Mouse (Mus musculus): ENCODE measurements around the gene Olfr698.
"Not testable (repeated sequence)": the region's sequence is repeated elsewhere in the genome, so short reads cannot be mapped to it uniquely, and the experiment has no call there.

Gene Olfr698

DNA sequence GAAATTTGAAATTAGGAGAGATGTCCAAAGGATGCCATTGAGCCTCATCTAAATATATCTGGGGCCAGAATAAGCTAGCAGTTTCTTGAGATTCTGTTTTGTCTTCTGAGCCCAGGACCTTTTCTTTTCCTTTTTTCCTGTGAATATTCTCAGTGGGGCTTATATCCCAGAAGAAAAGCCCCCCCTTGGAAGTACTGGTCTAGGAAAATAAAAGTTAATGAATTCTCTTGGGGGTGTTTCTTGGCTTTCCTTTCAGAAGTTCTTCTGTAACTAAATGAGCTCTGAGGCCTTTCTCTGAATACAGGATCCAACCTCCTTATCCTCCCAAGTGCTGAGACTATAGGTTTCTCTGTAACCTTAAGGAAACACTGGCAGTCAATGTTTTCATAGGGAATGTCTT lies at the start of gene Olfr698:
Gene Olfr698, minus strand, starts transcription at position 101 of the 400 bp plus-strand sequence.
- no peak for DNase-seq

DNA sequence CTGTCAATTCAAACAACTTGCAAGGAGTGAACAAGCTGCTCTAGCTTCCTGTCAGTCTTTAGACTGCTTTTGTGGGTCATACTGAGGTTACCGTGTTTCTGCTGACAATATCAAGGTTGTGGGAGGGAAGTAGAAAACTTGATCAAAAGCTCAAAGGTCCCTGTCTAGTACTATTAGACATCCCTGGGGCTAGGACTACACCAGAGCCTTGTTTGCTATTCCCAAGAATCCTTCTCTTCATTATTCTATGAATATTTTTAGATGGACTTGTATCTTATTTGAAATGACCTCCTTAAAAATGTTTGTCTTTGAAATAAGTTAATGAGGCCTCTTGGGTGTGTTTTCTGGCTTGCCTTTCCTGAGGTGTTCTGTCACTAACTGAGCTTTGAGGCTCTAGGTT lies 37.9 kb upstream of the Olfr698 start, which contains the start of gene Olfr699:
Gene Olfr699, minus strand, starts transcription at position 101 of the 400 bp plus-strand sequence.
- DNase-seq: no peak

- no peak for DNase-seq
Observed at GRCm38 (mm10) chr7:106788330-106788729, 33.1 kb upstream of the Olfr698 start.

- DNase-seq: not testable (repeated sequence)
Observed at GRCm38 (mm10) chr7:106761008-106761407, 5.8 kb upstream of the Olfr698 start.

GRCm38 (mm10) chr7:106758800-106759199 lies 3.6 kb upstream of the Olfr698 start:
- DNase-seq: no peak

- DNase-seq: no peak
Observed at GRCm38 (mm10) chr7:106745811-106746210, 9.4 kb downstream of the Olfr698 start.

DNA sequence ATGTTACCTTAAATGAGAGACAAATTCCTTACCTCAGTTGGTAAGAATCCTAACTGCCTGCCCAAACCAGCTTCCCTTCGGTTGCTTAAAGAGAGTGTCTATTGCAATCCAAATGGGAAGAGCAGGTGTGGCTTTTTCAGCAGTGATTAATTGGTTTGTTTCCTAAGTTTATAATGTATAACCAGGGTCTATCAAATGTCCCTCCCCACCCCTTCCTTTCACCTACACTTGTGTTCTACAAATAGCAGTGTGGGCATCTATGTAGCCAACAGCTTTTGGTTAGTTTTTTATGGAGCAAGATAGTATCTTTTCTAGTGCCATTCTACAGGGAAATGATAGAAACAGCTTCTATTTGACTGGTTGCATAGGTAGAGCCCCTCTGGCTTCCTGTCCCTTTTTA lies 12.9 kb downstream of the Olfr698 start, which contains the start of gene Olfr697:
Gene Olfr697, minus strand, starts transcription at position 101 of the 400 bp plus-strand sequence.
- no peak for DNase-seq

DNA sequence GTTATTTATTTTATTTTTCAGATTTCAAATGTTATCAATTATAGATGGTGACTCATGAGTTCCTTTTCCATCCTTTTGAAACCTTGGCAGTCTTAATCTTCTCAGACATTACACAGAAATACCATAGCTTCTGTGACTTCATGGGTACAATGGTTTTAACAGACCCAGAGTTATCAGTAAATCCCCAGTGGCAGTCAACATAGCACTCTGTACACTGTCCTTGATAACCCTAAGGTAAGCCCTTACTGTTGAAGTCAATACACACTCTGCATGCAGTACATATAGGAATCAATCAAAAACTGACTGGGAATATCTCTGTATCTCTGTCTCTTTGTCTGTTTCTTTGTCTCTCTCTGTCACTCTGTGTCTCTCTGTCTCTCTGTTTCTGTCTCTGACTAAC lies 18.2 kb downstream of the Olfr698 start:
- no peak for DNase-seq

DNA sequence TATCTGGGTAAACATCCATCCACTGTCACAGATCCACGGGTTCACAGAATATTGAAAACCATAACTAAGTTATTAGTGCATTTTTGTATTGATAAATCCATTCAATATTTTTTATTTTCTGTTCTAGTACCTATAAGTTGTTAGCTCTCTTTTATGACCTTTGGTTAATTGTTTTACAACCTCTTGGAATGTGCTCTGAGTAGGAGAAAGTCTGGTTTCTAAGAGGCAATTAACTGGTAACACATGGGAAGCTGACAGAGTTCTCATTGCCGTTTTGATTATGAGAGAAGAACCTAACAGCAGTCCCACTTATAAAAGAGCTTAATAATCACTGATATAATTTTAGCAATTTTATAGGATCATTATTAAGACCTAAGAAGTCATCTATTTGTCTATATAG lies 21.5 kb downstream of the Olfr698 start:
- no peak for DNase-seq

- DNase-seq: not testable (repeated sequence)
Observed at GRCm38 (mm10) chr7:106725654-106726053, 29.5 kb downstream of the Olfr698 start.

GRCm38 (mm10) chr7:106716296-106716695 lies 38.9 kb downstream of the Olfr698 start, which contains the start of gene Olfr695:
Gene Olfr695, minus strand, starts transcription at chr7:106716396.
- DNase-seq: no peak

GRCm38 (mm10) chr7:106711463-106711862 lies 43.7 kb downstream of the Olfr698 start:
- no peak for DNase-seq

DNA sequence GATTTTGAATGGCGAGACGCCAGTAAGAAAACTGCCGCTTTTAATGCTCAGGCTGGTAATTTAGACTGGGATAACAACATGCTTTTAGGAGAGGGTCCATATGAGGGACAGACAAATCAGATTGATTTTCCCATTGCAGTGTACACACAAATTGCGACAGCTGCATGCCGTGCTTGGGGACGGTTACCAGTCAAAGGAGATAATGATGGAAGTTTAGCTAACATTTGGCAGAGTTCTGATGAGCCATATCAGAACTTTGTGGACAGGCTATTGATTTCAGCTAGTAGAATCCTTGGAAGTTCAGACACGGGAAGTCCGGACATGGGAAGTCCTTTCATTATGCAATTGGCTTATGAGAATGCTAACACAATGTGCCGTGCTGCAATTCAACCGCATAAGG lies 47.5 kb downstream of the Olfr698 start:
- DNase-seq: not testable (repeated sequence)

Data from right cerebral cortex, postnatal 14 days (tissue).